Mouse (Mus musculus) retina, postnatal 1 day (tissue): ENCODE measurements around the gene Hmga1b.
A peak's percentile ranks its signal among the peaks of the same experiment; 100 is the strongest.
"Not testable (repeated sequence)": the region's sequence is repeated elsewhere in the genome, so short reads cannot be mapped to it uniquely, and the experiment has no call there.

Source experiments
- DNase-seq: peaks from one replicate; pipeline ENCODE4 v3.0.0-alpha.2; 2012

The Hmga1b gene

GRCm38 (mm10) chr11:120731858-120732680, 30.5 kb upstream of the Hmga1b start, which contains the start of gene Cbr2:
Cbr2 (minus strand) TSS chr11:120732114.
- DNase-seq: no peak

- no peak for DNase-seq
Measured at GRCm38 (mm10) chr11:120733521-120733920, 29.1 kb upstream of the Hmga1b start.

- DNase-seq: no peak
Measured at GRCm38 (mm10) chr11:120736424-120736823, 26.2 kb upstream of the Hmga1b start.

- no peak for DNase-seq
Measured at GRCm38 (mm10) chr11:120740981-120741380, 21.6 kb upstream of the Hmga1b start.

- DNase-seq: no peak
Measured at GRCm38 (mm10) chr11:120744121-120744701, 18.4 kb upstream of the Hmga1b start.

GRCm38 (mm10) chr11:120747974-120748373, 14.6 kb upstream of the Hmga1b start:
- no peak for DNase-seq

- peak; percentile 46 for DNase-seq
Measured at GRCm38 (mm10) chr11:120749430-120749829, 13.2 kb upstream of the Hmga1b start.

GRCm38 (mm10) chr11:120751606-120752005, 11.0 kb upstream of the Hmga1b start:
- DNase-seq: no peak

GRCm38 (mm10) chr11:120760236-120760635, 2.4 kb upstream of the Hmga1b start:
- no peak for DNase-seq

GRCm38 (mm10) chr11:120761811-120762671, 553 bp upstream of the Hmga1b start:
- DNase-seq: peak; percentile 20

GRCm38 (mm10) chr11:120763121-120763999, 766 bp downstream of the Hmga1b start:
- DNase-seq: not testable (repeated sequence)

GRCm38 (mm10) chr11:120767023-120767422, 4.4 kb downstream of the Hmga1b start:
- DNase-seq: not testable (repeated sequence)

GRCm38 (mm10) chr11:120768206-120768605, 5.6 kb downstream of the Hmga1b start:
- DNase-seq: no peak

GRCm38 (mm10) chr11:120772749-120773148, 10.2 kb downstream of the Hmga1b start:
- no peak for DNase-seq

- DNase-seq: no peak
Measured at GRCm38 (mm10) chr11:120773463-120774190, 11.0 kb downstream of the Hmga1b start.

GRCm38 (mm10) chr11:120775774-120776469, 13.3 kb downstream of the Hmga1b start:
- DNase-seq: peak; percentile 93

- DNase-seq: peak; percentile 32
Measured at GRCm38 (mm10) chr11:120777123-120777522, 14.5 kb downstream of the Hmga1b start.

- DNase-seq: no peak
Measured at GRCm38 (mm10) chr11:120779876-120780275, 17.3 kb downstream of the Hmga1b start.

- DNase-seq: not testable (repeated sequence)
Measured at GRCm38 (mm10) chr11:120781361-120781760, 18.8 kb downstream of the Hmga1b start.

- no peak for DNase-seq
Measured at GRCm38 (mm10) chr11:120783426-120784063, 21.0 kb downstream of the Hmga1b start.
